Mouse (Mus musculus) embryo, embryonic 11 days (tissue): ENCODE measurements around the gene Ccl2.

Experiments used
- DNase-seq: peaks from one replicate; pipeline ENCODE4 v3.0.0-alpha.2; 2015

Gene Ccl2

DNA sequence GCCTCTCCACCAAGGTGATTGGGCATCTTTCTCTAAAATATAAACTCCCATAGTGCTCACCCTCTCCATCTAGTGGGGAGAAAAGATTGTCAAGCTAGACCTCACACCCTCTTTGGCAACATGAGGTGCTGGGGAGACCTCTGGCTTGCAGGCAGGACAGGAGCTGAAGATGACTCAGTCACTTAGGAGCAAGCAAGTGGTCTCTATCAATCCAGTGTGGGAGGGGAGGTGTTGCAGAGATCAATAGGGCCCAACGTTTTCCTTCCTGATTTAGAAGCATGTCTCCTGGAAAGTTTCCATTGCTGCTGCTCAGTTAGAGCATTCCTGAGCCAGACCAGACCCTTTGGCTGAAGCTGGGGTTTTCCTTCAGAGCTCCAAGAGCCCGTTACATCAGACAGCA lies 3.2 kb downstream of the Ccl2 start, which contains the start of gene Gm17268:
Gm17268 (minus strand) TSS at position 28 of the 400 bp plus-strand sequence.
- DNase-seq: no peak

DNA sequence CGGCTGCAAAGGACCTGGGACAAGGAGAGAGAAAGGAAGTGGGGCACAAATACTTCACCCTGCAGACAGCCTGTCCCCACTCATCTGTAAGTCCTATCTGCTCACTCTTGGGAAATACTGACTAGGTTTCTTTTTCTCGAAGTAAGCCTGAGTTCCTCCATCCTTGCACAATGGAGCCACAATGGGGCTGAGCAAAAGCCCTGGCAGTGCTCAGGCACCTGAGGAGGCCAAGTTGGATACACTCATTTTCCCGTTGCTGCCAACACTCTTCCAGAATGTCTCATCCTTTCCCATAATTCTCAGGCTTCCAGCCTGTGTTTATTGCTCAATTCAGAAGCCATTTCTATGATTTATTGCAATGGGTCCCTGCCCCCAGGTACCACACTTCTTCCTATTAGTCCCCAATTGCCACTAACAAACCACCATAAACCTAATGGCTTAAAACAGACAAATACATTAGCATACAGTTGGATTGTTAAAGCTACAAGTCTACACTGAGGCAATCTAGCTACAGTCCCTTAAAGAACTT lies 3.8 kb downstream of the Ccl2 start:
- DNase-seq: no peak

DNA sequence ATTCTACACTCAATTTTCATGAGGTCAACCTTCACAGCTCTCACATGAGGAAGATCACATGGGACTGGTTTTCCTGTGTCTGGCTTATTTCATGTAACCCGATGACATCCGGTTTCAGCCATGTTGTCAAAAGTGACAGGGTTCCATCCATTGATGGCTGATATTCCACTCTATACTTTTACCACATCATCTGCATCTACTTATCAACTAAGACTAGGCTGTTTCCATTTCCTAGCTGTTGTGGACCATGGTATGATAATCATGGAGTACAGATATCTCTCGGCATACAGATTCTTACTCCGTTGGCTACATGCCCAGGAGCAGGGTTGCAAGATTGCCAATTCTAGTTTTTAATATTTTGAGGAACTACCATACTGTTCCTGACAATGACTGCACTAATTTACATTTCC lies 6.3 kb downstream of the Ccl2 start:
- no peak for DNase-seq

DNA sequence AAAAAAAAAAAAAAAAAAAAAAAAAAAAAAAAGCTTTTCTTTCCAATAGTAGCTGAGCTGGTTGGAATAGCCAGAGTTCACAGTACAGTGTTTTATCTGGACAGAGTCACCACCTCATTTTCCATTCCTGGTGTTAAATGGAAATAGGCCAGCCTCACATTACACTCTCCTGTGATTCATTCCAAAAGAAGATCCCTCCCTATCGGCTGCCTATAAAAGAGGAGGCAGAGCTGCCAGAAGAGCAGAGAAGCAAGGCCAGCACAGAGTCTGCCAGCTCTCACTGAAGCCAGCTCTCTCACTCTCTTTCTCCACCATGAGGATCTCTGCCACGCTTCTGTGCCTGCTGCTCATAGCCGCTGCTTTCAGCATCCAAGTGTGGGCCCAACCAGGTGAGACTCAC lies 10.1 kb downstream of the Ccl2 start, which contains the start of gene Ccl7:
Ccl7 (plus strand) TSS at position 242 of the 400 bp plus-strand sequence.
- no peak for DNase-seq

DNA sequence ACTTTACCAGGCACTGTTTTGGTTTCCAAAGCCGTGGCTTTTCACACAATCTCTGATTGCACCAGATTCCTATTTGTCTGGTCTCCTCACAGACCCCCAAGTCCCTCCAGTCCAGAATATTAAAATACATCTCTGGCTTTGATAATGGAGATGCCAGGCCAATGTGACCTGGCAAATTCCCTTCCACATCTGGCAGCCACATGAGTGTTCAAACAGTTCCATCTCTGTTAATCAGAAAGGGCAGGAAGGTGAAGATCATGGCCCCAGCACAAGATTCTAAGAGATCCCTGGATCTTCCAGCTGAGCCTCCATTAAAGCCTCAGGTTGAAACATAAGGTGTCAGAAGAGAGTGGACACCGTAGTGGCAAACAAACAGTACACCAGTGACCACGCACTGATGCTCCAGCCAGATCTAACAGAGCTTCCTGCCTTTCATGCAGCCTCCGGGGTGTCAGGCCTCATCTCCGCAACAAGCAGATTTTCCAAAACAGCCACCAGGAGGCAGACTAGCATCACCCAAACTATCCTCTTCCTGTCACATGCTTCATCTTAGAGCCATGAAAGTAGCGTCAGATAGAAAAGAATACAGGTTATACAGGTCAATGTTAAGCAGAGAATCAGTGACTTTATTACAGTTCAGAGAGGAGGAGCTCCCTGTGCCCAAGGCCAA lies 12.5 kb downstream of the Ccl2 start:
- peak; percentile 62 for DNase-seq

DNA sequence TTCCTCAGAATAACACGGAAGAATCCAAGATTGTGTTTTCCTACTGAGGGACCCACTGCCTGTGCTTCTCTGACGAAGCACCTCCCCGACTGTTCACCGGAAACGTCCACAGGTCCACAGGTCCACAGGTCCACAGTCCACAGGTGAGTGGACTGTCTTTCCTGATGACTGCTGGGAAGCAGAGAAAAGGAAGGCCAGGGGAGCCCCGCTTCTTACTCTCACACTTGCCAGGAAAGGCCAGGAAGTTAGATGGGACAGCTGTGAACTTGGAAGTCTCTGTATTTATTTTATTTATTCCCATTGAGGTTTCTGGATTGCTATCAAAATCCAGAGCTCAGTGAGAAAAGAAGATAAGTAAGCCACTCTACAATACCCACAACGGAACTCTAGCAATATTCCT lies 18.5 kb downstream of the Ccl2 start:
- no peak for DNase-seq

DNA sequence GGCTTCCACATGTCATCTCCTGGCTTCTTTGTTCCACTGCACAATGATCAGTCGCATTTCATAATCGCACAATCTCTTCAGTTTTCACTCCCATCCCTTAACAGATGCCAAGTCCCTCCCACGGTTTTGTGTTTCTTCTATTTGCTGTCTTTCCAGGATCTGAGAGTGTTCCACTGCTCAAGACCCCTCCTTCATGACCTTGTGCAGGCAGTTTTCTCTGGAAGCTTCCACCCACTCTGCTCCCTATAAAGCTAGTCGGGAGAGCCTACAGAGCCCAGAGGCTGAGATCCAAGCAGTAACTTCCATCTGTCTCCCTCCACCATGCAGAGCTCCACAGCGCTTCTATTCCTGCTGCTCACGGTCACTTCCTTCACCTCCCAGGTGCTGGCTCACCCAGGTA lies 22.3 kb downstream of the Ccl2 start, which contains the start of gene Ccl11:
Ccl11 (plus strand) TSS at position 178 of the 400 bp plus-strand sequence.
- no peak for DNase-seq

DNA sequence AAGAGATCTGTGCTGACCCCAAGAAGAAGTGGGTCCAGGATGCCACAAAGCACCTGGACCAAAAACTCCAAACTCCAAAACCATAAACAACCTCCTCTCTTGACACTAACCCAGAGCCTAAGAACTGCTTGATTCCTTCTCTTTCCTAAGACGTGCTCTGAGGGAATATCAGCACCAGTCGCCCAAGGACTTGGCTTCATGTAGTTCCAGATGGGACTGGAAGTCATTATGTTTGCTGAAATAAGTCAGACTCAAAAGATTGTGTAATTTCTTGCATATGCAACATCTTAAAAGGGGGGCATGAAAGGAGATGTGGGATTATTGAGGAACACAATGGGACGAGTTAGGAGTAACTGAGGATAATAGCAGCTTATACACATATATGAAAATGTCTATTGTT lies 26.9 kb downstream of the Ccl2 start:
- no peak for DNase-seq

DNA sequence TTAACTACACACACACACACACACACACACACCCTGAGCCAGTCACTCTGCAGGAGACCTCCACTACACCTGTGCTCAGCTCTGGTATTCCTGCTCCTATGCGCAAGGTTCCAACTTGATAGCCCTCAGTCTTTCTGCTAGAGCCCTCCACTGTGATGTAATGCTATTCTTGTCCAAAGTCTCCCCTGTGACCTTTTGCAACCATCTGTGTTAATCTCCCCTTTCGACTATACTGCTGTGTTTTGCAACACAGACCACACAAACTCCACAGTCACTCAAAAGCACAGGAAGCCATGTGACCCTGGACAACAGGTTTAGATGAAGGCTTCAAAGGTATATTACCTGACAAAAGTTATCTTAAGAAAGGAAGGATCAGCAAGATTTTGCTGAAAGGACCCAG lies 28.1 kb downstream of the Ccl2 start:
- no peak for DNase-seq

DNA sequence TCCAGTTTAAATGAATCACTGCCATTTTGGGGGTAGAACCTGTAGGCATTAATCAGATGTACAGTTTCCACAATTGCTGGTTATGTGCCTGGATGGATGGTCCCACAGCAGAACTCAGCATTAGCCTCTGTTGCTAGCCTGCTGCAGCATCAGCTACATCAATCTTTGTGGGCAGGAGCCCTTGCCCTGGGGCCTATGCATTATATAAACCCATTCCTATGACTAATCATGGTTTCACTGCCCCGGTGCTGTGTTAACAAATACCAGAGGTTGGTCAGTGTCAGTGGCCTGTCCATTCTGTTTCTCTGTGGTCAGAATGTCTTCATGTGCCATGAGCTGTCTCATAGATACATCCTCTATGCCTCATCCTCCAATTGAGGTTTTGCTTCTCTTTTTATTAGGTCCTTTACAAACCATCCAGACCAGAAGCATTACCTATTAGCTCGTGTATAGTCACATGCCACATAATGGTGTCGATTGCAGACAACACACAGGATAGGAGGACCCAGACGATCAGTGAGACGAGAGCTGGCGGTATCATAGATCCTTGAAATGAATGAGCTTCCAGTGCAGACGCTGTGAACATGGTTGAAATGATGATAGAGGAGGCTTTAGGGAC lies 31.7 kb downstream of the Ccl2 start:
- no peak for DNase-seq

DNA sequence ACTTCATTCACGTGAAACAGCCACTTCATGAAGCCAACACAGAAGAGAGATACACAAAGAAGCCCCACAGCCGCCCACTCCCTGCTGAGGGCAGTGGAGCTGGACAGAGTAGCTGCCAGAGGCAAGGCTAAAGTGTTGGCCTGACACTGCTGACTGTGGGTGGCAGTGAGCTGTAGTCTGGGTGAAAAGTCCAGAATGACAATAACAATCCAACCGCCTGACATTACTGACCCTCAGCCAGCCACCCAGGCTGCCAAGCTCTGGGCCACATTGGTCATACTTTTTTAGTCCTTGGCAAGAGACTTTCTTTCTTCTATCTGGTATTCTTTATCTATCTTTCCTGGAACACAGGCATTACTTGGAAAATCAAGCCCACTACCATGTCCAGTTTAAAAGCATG lies 35.7 kb downstream of the Ccl2 start:
- DNase-seq: no peak

DNA sequence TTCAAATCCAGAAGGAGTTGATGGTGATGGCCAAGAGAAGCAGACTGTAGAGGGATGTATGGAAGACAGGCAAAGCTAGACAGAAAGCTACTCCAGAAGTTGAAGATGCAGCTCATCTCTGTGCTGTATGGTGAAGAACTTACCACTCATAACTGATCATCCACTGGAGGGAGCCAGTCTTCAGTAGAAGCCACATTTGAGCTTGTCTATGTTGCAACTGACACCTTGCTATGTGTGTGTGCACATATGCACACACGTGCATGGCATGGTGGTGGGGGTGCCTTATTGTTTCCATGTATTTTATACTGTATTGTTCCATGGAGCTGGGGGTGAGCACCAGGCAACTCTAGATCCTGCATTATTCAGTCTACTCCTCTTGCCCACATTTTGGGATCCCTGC lies 37.0 kb downstream of the Ccl2 start:
- no peak for DNase-seq

DNA sequence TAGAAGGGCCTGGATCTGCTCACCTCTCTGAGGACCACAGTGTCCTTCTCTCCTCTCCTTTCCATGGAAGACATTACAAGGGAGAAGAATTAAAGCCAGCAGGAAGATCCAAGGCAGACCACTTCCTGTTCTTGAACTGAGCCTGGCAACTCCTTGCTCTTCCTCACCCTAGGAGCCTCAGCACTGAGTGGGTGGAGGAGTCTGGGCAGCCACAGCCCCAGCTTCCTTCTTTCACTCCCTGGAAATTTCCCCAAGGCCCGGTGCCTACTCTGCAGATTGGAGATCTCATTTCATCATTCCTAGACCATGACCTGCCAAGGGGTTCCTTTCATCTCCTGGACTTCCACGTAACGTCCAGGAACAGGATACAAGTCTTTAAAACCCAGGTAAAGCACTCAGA lies 37.6 kb downstream of the Ccl2 start:
- DNase-seq: no peak

DNA sequence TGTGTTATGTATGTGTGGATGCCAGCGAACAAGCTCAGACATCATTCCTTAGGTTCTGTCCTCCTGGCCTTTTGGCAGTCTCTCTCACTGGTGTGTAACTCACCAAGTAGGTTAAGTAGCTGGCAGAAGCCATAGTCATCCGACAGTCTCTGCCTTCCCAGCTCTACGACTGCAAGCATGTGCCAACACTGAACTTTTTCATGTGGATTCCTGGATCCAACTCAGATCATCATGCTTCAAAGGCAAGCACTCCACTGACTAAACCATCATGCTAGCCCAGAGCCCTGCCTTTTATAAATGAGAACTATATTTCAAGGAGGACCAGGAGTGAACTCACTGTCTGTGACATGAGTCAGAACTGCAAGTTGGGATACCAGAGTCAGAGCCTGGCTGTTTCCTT lies 38.3 kb downstream of the Ccl2 start:
- DNase-seq: no peak

DNA sequence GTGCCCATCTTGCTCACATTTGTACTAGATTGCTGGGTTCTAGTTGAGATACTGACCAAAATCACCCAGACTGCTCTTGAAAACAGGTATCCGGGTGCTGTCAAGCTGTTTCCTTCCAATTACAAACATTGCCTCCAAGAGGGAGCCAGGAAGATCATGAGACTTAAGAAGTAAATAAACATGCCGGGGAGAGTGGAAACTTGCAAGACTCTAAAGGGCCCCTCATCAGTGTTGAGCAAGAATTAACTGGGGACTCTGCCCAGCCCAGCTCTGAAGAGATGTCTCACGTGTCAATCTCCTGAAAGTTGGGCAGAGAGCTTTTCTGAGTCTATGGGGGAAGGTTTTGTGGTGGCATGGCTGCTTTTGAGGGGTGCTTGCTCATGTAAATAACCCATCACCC lies 41.7 kb downstream of the Ccl2 start:
- DNase-seq: no peak

DNA sequence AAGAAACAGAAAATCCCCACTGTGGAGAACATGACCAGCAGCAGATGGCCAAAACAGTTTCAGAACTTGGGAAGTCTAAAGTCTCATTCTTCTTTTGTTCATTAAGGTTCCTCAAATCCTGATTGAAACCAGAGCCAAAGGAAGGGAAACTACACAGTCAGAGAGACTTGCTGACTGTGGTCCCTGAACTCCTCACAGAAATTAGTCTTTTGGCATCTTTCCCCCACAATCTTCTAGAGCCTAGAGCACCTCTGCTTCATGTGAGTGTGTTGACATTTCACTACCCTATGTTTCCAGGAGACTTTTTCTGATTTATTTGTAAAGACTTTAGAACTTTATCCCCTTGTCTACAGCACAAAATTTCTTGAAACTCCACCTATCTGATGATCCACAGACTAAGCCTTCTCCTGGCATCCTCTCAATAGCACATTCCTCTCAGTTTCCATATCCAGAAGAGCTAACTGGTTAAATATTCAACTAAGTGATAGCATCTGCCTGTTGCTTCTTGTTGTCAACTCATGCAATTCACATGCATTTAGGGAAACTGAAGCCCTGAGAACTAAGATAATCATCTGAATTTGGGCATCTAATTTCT lies 42.9 kb downstream of the Ccl2 start:
- no peak for DNase-seq

DNA sequence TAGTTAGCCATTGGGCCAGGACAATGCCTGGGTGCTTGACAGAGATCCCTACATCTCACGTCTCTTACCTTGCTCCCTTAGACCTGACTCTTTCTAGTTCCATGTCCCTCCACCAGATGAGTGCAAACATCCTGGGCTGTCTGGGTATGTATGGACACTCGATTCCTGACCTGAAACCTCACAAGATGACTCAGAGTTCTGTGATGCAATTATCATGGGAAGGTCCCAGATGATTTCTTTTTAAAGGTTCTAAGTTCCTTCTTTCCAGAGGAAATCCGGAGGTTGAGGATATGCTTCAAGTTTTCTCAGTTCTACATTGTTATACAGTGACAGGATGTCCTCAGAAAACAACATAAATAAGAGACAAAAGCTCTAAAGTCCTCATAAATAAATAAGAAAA lies 45.5 kb downstream of the Ccl2 start:
- DNase-seq: no peak

DNA sequence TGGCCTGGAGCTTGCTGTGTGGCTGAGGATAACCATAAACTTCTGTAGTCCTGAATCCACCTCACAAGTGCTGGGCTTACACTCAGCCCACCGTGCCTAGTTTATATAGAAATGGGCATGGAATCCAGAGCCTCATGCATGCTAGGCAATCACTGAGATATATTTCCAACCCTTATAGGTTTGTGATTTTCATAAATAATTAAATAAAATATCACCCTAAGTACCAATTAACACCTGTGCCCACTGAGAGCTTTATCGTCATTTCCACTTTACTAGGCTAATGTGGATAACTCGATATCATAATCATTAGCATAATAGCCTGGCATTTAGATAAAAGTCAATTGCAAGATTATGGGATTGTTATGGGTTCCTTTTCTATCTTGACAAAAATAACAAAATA lies 49.0 kb downstream of the Ccl2 start:
- no peak for DNase-seq
